Mouse (Mus musculus) activated CD4-positive, CD25-positive, alpha-beta regulatory T cell (primary cell): ENCODE results near the gene Hsd3b4. TPM values are rescaled to one million over a fixed set of nuclear protein-coding genes. Genes with fewer than 3 reads are reported as not detected.

Experiments used
- polyA plus RNA-seq, 2 experiments: library from polyadenylated mRNA; unstranded; fragments of 100-300 nt; shearing (Covaris generic); gene quantifications; one replicate each; pipeline ENCODE4 v1.2.1; 2017

The Hsd3b4 gene
- not detected for polyA plus RNA-seq

GRCm38 (mm10) chr3:98510414-98510813 lies at the start of gene Hsd3b4:
Gene Hsd3b4, minus strand, starts transcription at chr3:98510514.

GRCm38 (mm10) chr3:98457026-98457425 lies 53.3 kb downstream of the Hsd3b4 start, which contains the start of gene Gm4450:
Gene Gm4450, minus strand, starts transcription at chr3:98457126.

Other genes starting within 250 kb of the Hsd3b4 start
- under 1 TPM in 1 of 2 experiments, not detected in 1; 0.09 TPM for gene Hmgcs2, start 230.1 kb downstream of the Hsd3b4 start, polyA plus RNA-seq
- 100 to 1,000 TPM; 158 to 180 TPM for gene Phgdh, start 170.5 kb downstream of the Hsd3b4 start, polyA plus RNA-seq
- under 1 TPM in 1 of 2 experiments, not detected in 1; 0.27 TPM for gene Zfp697, start 128.1 kb downstream of the Hsd3b4 start, polyA plus RNA-seq
- gene Gm4450, start 53.4 kb downstream of the Hsd3b4 start, polyA plus RNA-seq, result under 1 TPM in 1 of 2 experiments, not detected in 1; 0.31 TPM
- gene Gm10681, start 78.3 kb upstream of the Hsd3b4 start, polyA plus RNA-seq, result not detected
- not detected for gene Hsd3b5, start 119.7 kb upstream of the Hsd3b4 start, polyA plus RNA-seq
- under 1 TPM in 1 of 2 experiments, not detected in 1; 0.31 TPM for gene Hsd3b2, start 214.0 kb upstream of the Hsd3b4 start, polyA plus RNA-seq